Mouse (Mus musculus): ENCODE data around the gene Ehd3.

The Ehd3 gene

GRCm38 (mm10) chr17:73803521-73804184, at the start of gene Ehd3:
Ehd3 (plus strand) TSS chr17:73804134.
- DNase-seq = no peak

- peak; percentile 57 to 83 for DNase-seq
These were observed 33.0 kb upstream of the Ehd3 start for GRCm38 (mm10) chr17:73770964-73771363.

- peak; percentile 48 to 74 for DNase-seq
These were observed 17.2 kb upstream of the Ehd3 start for GRCm38 (mm10) chr17:73786642-73787311.

GRCm38 (mm10) chr17:73790284-73791020, 13.5 kb upstream of the Ehd3 start:
- peak; percentile 35 to 48 for DNase-seq

- peak; percentile 35 to 58 for DNase-seq
These were observed 7.1 kb upstream of the Ehd3 start for GRCm38 (mm10) chr17:73796789-73797188.

GRCm38 (mm10) chr17:73797706-73798105, 6.2 kb upstream of the Ehd3 start:
- no peak for DNase-seq

GRCm38 (mm10) chr17:73804592-73805271, 798 bp downstream of the Ehd3 start:
- DNase-seq = peak; percentile 91 to 95

GRCm38 (mm10) chr17:73806331-73806730, 2.4 kb downstream of the Ehd3 start:
- no peak for DNase-seq

- DNase-seq = no peak
These were observed 3.3 kb downstream of the Ehd3 start for GRCm38 (mm10) chr17:73807211-73807610.

GRCm38 (mm10) chr17:73808431-73808830, 4.5 kb downstream of the Ehd3 start:
- DNase-seq = peak; percentile 66 to 77

- peak in 1 of 2 experiments; percentile 37 for DNase-seq
These were observed 6.9 kb downstream of the Ehd3 start for GRCm38 (mm10) chr17:73810801-73811200.

GRCm38 (mm10) chr17:73811566-73811965, 7.6 kb downstream of the Ehd3 start:
- DNase-seq = peak; percentile 49 to 73

GRCm38 (mm10) chr17:73813031-73813660, 9.2 kb downstream of the Ehd3 start:
- no peak for DNase-seq

- no peak for DNase-seq
These were observed 10.7 kb downstream of the Ehd3 start for GRCm38 (mm10) chr17:73814500-73815190.

- no peak for DNase-seq
These were observed 13.9 kb downstream of the Ehd3 start for GRCm38 (mm10) chr17:73817697-73818380.

GRCm38 (mm10) chr17:73818936-73819335, 15.0 kb downstream of the Ehd3 start:
- no peak for DNase-seq

GRCm38 (mm10) chr17:73820726-73821125, 16.8 kb downstream of the Ehd3 start:
- peak; percentile 56 to 67 for DNase-seq

- no peak for DNase-seq
These were observed 18.3 kb downstream of the Ehd3 start for GRCm38 (mm10) chr17:73822255-73822654.

- no peak for DNase-seq
These were observed 19.4 kb downstream of the Ehd3 start for GRCm38 (mm10) chr17:73823121-73824021.

GRCm38 (mm10) chr17:73824022-73824340, 20.0 kb downstream of the Ehd3 start:
- DNase-seq = no peak

All from kidney, postnatal 25 days (tissue).